Mouse (Mus musculus) hindbrain, embryonic 10.5 days (tissue): Measurements from ENCODE around the gene Olfr279. TPM values are rescaled to one million over a fixed set of nuclear protein-coding genes. Genes with fewer than 3 reads are reported as not detected.
"Not testable (repeated sequence)": the region's sequence is repeated elsewhere in the genome, so short reads cannot be mapped to it uniquely, and the experiment has no call there.

Experiments used
- DNase-seq: peaks from one replicate; pipeline ENCODE4 v3.0.0-alpha.2; 2017; ENCODE audit warnings: low spot score
- H3K27ac ChIP-seq: fragments of 300-500 bp; sonication (generic); 2 replicates; pipeline ENCODE4 v1.5.1; 2016; ENCODE audit warnings: mild to moderate bottlenecking, moderate library complexity
- H3K27me3 ChIP-seq: fragments of 300-500 bp; sonication (generic); 2 replicates; pipeline ENCODE4 v1.6.1; 2016; ENCODE audit warnings: mild to moderate bottlenecking; ENCODE audit not compliant: poor library complexity, insufficient read depth, severe bottlenecking
- H3K36me3 ChIP-seq: fragments of 300-500 bp; sonication (generic); 2 replicates; pipeline ENCODE4 v1.6.1; 2016; ENCODE audit warnings: mild to moderate bottlenecking, moderate library complexity
- H3K4me1 ChIP-seq: fragments of 300-500 bp; sonication (generic); replicated peaks from 2 replicates; pipeline ENCODE4 v1.6.1; 2016; ENCODE audit warnings: mild to moderate bottlenecking
- H3K4me3 ChIP-seq: fragments of 300-500 bp; sonication (generic); 2 replicates; pipeline ENCODE4 v1.5.1; 2016; ENCODE audit warnings: mild to moderate bottlenecking, moderate library complexity
- H3K9me3 ChIP-seq: fragments of 300-500 bp; sonication (generic); 2 replicates; pipeline ENCODE4 v1.6.1; 2016; ENCODE audit warnings: mild to moderate bottlenecking, moderate library complexity
- WGBS: fragments of 180-500 bp; shearing (Covaris S2); methylation state at CpG from one replicate; pipeline ENCODE4 v1.1.7; 2016; 5-methylcytosine and 5-hydroxymethylcytosine counted together
- polyA plus RNA-seq: library from polyadenylated mRNA; unstranded; fragments of >200 nt; fragmentation: Nextera tagmentation; extraction: Ambion mirVana; gene quantifications from 2 replicates; pipeline ENCODE4 v1.2.1, GENCODE M21; 2016

The Olfr279 gene
- polyA plus RNA-seq, 1 experiment from 2014 or later: not detected

- H3K27me3 ChIP-seq: no peaks in the 10 kb centered on the region
- no peaks in the 10 kb centered on the region for H3K36me3 ChIP-seq
- 87% methylated on average over 2 of the region's 2 CpGs for WGBS
- no peak for DNase-seq
- H3K9me3 ChIP-seq: 0 out of 2 replicates have a peak, but pooled peaks cover 2% of the 10 kb centered on the region
- H3K4me1 ChIP-seq: no peaks in the 10 kb centered on the region
- no peak overlapping the region for H3K27ac ChIP-seq
- no peak overlapping the region for H3K4me3 ChIP-seq
These were observed 870 bp upstream of the Olfr279 start for GRCm38 (mm10) chr15:98491332-98491731.

DNA sequence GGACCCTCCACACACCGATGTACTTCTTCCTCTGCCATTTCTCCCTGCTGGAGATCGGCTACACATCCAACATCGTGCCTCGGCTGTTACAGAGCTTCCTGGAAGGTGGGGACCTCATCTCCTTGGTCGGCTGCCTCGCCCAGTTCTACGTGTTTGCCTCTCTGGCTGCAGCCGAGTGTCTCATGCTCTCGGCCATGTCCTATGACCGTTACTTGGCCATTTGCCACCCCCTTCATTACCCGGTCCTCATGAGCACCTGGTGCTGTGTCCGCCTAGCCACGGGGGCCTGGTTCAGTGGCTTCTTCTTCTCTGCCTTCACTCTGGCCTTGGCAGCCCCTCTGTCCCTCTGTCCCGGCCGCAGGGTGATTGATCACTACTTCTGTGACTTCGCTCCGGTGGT lies 5.4 kb downstream of the Olfr279 start:
- H3K4me1 ChIP-seq: no peaks in the 10 kb centered on the region
- H3K4me3 ChIP-seq: no peak overlapping the region
- H3K27ac ChIP-seq: no peak overlapping the region
- H3K36me3 ChIP-seq: no peaks in the 10 kb centered on the region
- no peaks in the 10 kb centered on the region for H3K9me3 ChIP-seq
- no peaks in the 10 kb centered on the region for H3K27me3 ChIP-seq
- 92% methylated on average over 17 of the region's 17 CpGs for WGBS
- no peak for DNase-seq

- no peak for DNase-seq
- H3K4me1 ChIP-seq: peaks cover 6% of the 10 kb centered on the region
- no peaks in the 10 kb centered on the region for H3K36me3 ChIP-seq
- no peaks in the 10 kb centered on the region; the same call in 1 of the 2 replicates for H3K27me3 ChIP-seq
- H3K9me3 ChIP-seq: no peaks in the 10 kb centered on the region
- no peak overlapping the region for H3K4me3 ChIP-seq
- WGBS: 82% methylated on average over 3 of the region's 3 CpGs
- H3K27ac ChIP-seq: no peak overlapping the region
These were observed 11.1 kb downstream of the Olfr279 start for GRCm38 (mm10) chr15:98503317-98503716.

DNA sequence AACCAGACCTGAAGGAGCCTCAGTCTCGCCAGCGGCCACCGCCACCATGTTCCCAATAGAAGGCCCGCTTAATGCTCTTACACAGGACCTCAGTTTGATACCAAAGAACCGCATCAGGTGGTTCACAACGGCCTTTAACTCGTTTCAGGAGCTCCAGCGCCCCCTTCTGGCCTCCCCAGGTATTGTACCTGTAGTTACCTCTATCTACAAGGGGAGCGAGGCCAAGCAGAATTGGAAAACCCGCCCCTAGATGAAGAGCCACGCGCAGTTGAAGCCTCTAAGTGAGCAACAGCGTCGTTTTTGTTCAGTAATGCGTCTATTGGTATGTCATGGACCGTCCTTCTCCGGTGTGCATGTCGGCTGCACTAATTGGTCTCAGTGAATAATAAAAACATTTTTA lies 12.3 kb downstream of the Olfr279 start:
- Histone ChIP-seq H3K4me3 (no peak overlapping the region; the same call in 1 of the 2 replicates), H3K27ac (no peak overlapping the region), H3K9me3 (no peaks in the 10 kb centered on the region), H3K36me3 (no peaks in the 10 kb centered on the region), H3K4me1 (peaks cover 6% of the 10 kb centered on the region), H3K27me3 (no peaks in the 10 kb centered on the region; the same call in 1 of the 2 replicates)
- DNase-seq: peak; percentile 80
- WGBS: 17% methylated on average over 18 of the region's 18 CpGs

GRCm38 (mm10) chr15:98506253-98506957 lies 14.2 kb downstream of the Olfr279 start:
- Histone ChIP-seq H3K27me3 (no peaks in the 10 kb centered on the region; the same call in 1 of the 2 replicates), H3K4me1 (peaks cover 16% of the 10 kb centered on the region), H3K36me3 (no peaks in the 10 kb centered on the region), H3K4me3 (no peak overlapping the region), H3K27ac (no peak overlapping the region), H3K9me3 (no peaks in the 10 kb centered on the region)
- no peak for DNase-seq
- WGBS: 87% methylated on average over 9 of the region's 9 CpGs

DNA sequence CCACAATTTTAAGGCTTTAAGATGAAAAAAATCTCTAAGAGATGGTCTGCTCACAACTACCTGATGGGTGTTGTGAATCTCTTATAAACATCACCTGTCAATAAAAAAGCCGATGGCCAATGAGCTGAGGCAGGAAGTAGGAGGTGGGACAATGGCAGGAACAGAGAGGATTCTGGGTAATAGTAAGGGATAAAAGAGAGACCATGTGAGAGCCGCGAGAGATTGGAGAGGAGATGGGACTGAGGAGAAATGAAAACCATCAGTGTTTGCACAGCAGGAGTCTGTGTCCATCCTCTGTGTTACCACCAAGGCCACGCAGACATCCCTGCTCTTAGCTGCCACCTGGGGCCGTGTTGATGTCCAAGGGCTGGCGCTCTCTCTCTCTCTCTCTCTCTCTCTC lies 15.1 kb downstream of the Olfr279 start:
- Histone ChIP-seq H3K9me3 (no peaks in the 10 kb centered on the region), H3K27me3 (no peaks in the 10 kb centered on the region; the same call in 1 of the 2 replicates), H3K4me1 (peaks cover 18% of the 10 kb centered on the region), H3K36me3 (no peaks in the 10 kb centered on the region), H3K4me3 (no peak overlapping the region), H3K27ac (no peak overlapping the region)
- DNase-seq: no peak
- WGBS: 87% methylated on average over 6 of the region's 6 CpGs

DNA sequence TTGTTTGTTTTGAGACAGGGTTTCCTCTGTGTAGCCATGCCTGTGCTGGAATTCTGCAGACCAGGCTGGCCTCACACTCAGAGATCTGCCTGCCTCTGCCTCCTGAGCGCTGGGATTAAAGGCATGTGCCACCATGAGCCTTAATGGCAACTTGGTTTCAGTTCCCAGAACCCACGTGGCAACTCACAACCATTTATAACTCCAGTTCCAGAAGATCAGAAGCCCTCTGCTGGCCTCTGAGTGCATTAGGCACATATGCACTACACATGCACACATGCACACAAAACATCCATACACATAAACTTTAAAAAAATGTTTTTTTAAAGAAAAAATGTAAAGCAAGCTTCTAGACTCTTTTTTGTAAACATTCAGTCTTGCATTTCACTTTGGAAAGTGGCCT lies 17.2 kb downstream of the Olfr279 start:
- Histone ChIP-seq H3K27ac (no peak overlapping the region), H3K36me3 (no peaks in the 10 kb centered on the region), H3K4me1 (peaks cover 28% of the 10 kb centered on the region), H3K4me3 (no peak overlapping the region), H3K27me3 (no peaks in the 10 kb centered on the region; the same call in 1 of the 2 replicates), H3K9me3 (no peaks in the 10 kb centered on the region)
- no peak for DNase-seq
- WGBS: 66% methylated on average over 2 of the region's 2 CpGs

DNA sequence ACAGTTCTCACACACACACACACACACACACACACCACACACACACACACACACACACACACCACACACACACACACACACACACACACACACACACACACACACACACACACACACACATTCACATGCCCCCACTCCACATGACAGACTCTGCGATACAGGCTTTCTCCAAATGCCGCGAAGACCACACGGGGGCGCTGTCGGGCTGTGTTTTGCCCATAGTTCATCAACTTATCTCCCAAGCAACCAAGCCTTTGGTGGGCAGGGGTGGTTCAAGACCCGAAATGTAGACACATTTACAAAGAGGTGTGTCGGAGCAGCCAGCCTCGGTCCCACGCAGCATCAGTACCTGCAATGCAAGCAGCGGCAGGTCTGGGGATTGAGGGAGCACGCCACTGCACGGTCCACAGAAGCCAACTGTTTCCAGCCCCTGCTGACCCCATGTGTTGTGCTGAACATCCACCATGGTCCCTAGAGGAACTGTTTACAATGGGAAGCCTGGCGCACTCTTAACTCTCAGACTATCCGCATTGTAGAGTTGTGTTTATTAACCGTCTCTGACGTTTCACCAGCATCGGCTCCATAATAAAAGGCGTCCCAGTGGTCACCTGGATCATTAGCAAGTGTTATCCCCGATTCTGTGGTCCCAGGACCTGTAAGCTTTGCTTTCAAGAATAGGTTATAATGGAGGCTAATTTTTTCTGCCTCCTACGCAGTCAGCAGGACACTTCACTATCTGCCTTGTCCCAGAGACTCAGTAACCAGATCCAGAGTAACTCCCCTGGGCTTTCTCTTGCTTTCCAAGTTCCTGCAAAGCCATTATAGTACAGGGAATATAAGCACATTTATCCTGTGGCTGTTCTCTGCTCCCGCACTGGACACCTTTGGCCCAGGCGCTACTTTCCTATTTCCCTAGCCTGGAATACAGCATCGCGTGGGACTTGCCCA lies 18.5 kb downstream of the Olfr279 start:
- peaks cover 24% of the 10 kb centered on the region for H3K4me1 ChIP-seq
- H3K36me3 ChIP-seq: 0 out of 2 replicates have a peak, but pooled peaks cover 4% of the 10 kb centered on the region
- peak; percentile 82 for DNase-seq
- H3K9me3 ChIP-seq: no peaks in the 10 kb centered on the region
- no peaks in the 10 kb centered on the region for H3K27me3 ChIP-seq
- no peak overlapping the region; the same call in 1 of the 2 replicates for H3K27ac ChIP-seq
- peak overlapping the region; percentile 35 for H3K4me3 ChIP-seq
- 26% methylated on average over 25 of the region's 25 CpGs for WGBS

DNA sequence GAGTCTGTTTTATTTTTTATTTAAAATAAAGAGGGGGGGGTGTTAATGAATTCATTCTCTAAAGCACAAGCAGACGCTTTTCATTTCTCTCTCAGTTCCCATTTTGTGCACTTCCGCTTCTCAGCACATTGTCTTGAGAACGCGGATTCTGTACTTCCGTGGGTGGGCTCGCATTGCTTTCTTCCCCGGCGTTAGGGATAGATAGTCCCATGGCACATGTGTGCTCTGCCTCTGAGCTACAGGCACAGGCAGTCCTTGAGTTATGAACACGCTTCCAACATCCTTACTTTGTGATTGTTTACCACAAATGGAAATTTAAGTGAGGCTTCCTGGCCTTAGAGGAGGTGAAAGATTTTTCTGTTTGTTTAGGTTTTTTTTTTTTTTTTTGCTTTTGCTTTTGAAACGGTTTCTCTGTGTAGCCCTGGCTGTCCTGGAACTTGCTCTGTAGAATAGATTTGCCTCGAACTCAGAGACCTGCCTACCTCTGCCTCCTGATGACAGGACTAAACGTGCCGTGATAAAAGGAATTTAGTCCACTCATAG lies 19.3 kb downstream of the Olfr279 start:
- DNase-seq: no peak

DNA sequence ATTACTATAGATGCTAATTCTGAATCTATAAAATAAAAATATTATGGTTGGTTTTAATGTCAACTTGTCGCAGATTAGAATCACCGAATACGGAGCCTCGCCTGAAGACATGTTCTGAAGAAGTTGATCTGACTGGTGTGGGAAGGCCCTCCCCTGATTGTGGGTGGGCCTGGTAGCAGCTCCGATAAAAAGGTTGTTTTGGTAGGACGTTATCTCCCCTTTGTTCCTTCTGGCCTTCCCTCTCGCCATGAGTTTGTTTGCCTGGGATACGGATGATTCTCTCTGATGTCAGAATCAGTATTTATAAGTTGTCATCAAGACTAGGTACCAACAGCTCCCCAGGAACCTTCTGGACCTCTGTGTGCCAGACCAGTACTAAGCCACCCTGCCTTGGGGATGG lies 20.0 kb downstream of the Olfr279 start:
- no peak overlapping the region for H3K4me3 ChIP-seq
- no peaks in the 10 kb centered on the region for H3K9me3 ChIP-seq
- DNase-seq: no peak
- peaks cover 15% of the 10 kb centered on the region for H3K36me3 ChIP-seq
- H3K4me1 ChIP-seq: peaks cover 24% of the 10 kb centered on the region
- H3K27me3 ChIP-seq: no peaks in the 10 kb centered on the region
- 63% methylated on average over 8 of the region's 8 CpGs for WGBS
- H3K27ac ChIP-seq: no peak overlapping the region

More for the DNA sequence above, 19.3 kb downstream of the Olfr279 start:
- Histone ChIP-seq H3K9me3 (no peaks in the 10 kb centered on the region), H3K4me1 (peaks cover 24% of the 10 kb centered on the region), H3K36me3 (0 out of 2 replicates have a peak, but pooled peaks cover 10% of the 10 kb centered on the region), H3K27ac (no peak overlapping the region), H3K4me3 (no peak overlapping the region), H3K27me3 (no peaks in the 10 kb centered on the region)
- 59% methylated on average over 13 of the region's 13 CpGs for WGBS

GRCm38 (mm10) chr15:98512799-98513321 lies 20.7 kb downstream of the Olfr279 start:
- H3K27ac ChIP-seq: no peak overlapping the region
- no peak overlapping the region for H3K4me3 ChIP-seq
- peaks cover 22% of the 10 kb centered on the region for H3K36me3 ChIP-seq
- H3K9me3 ChIP-seq: no peaks in the 10 kb centered on the region
- peaks cover 24% of the 10 kb centered on the region for H3K4me1 ChIP-seq
- no peaks in the 10 kb centered on the region for H3K27me3 ChIP-seq
- DNase-seq: no peak
- 52% methylated on average over 17 of the region's 17 CpGs for WGBS

GRCm38 (mm10) chr15:98513676-98514075 lies 21.5 kb downstream of the Olfr279 start:
- H3K27me3 ChIP-seq, H3K27ac ChIP-seq, DNase-seq, H3K9me3 ChIP-seq, H3K4me3 ChIP-seq: not testable (repeated sequence)
- Histone ChIP-seq H3K4me1 (peaks cover 24% of the 10 kb centered on the region), H3K36me3 (peaks cover 30% of the 10 kb centered on the region)
- 66% methylated on average over 3 of the region's 3 CpGs for WGBS
